Mouse (Mus musculus): ENCODE measurements around the gene Ccdc189. TPM values are rescaled to one million over a fixed set of nuclear protein-coding genes. Genes with fewer than 3 reads are reported as not detected.

The Ccdc189 gene
- polyA plus RNA-seq, 1 experiment: 2.9 TPM

- H3K27ac ChIP-seq (ENCODE audit: insufficient read depth, low read depth, low read length): peak overlapping the region; percentile 28; the same call in 1 of the 2 replicates
- peak overlapping the region; percentile 100 for H3K4me3 ChIP-seq (ENCODE audit: insufficient read depth, low read length)
- TF ChIP-seq CTCF (IDR thresholded peaks at IDR 0.05; ENCODE audit: low read depth, low read length) (no peak), POLR2A (IDR thresholded peaks at IDR 0.05; ENCODE audit: borderline replicate concordance, low read depth, low read length) (no peak)
- H3K4me1 ChIP-seq (ENCODE audit: control insufficient read depth, insufficient read depth, low read length): peaks cover 14% of the 10 kb centered on the region
Measured at GRCm38 (mm10) chr7:127573503-127574008, 14.8 kb downstream of the Ccdc189 start.

- Histone ChIP-seq H3K4me1 (ENCODE audit: control insufficient read depth, insufficient read depth, low read length) (peaks cover 14% of the 10 kb centered on the region), H3K27ac (ENCODE audit: insufficient read depth, low read depth, low read length) (peak within 1 kb of the TSS; percentile 68), H3K4me3 (ENCODE audit: insufficient read depth, low read length) (peak within 1 kb of the TSS; percentile 100)
- TF ChIP-seq CTCF (IDR thresholded peaks at IDR 0.05; ENCODE audit: low read depth, low read length) (no peak), POLR2A (IDR thresholded peaks at IDR 0.05; ENCODE audit: borderline replicate concordance, low read depth, low read length) (no peak)
Measured at GRCm38 (mm10) chr7:127572895-127573471, 15.4 kb downstream of the Ccdc189 start, which contains the start of gene Phkg2. Phkg2 (plus strand) TSS chr7:127573340.

- no peak overlapping the region for H3K4me3 ChIP-seq (ENCODE audit: insufficient read depth, low read length)
- no peak overlapping the region for H3K27ac ChIP-seq (ENCODE audit: insufficient read depth, low read depth, low read length)
- no peak for TF ChIP-seq POLR2A (IDR thresholded peaks at IDR 0.05; ENCODE audit: borderline replicate concordance, low read depth, low read length)
- TF ChIP-seq CTCF (IDR thresholded peaks at IDR 0.05; ENCODE audit: low read depth, low read length): no peak
- no peaks in the 10 kb centered on the region for H3K4me1 ChIP-seq (ENCODE audit: control insufficient read depth, insufficient read depth, low read length)
Measured at GRCm38 (mm10) chr7:127564381-127565150, 23.8 kb downstream of the Ccdc189 start.

- peaks cover 5% of the 10 kb centered on the region; the same call in 1 of the 2 replicates for H3K4me1 ChIP-seq (ENCODE audit: control insufficient read depth, insufficient read depth, low read length)
- TF ChIP-seq POLR2A (IDR thresholded peaks at IDR 0.05; ENCODE audit: borderline replicate concordance, low read depth, low read length) (no peak), CTCF (IDR thresholded peaks at IDR 0.05; ENCODE audit: low read depth, low read length) (no peak)
Measured at GRCm38 (mm10) chr7:127561340-127561858, 27.0 kb downstream of the Ccdc189 start, which contains the start of gene Tmem265. Tmem265 (plus strand) TSS chr7:127561390.

GRCm38 (mm10) chr7:127560580-127560979 lies 27.8 kb downstream of the Ccdc189 start:
- H3K4me3 ChIP-seq (ENCODE audit: insufficient read depth, low read length): no peak overlapping the region
- TF ChIP-seq POLR2A (IDR thresholded peaks at IDR 0.05; ENCODE audit: borderline replicate concordance, low read depth, low read length) (no peak), CTCF (IDR thresholded peaks at IDR 0.05; ENCODE audit: low read depth, low read length) (no peak)

More at GRCm38 (mm10) chr7:127561340-127561858, 27.0 kb downstream of the Ccdc189 start, which contains the start of gene Tmem265:
- no peak within 1 kb of the TSS for H3K27ac ChIP-seq (ENCODE audit: insufficient read depth, low read depth, low read length)
- H3K4me3 ChIP-seq (ENCODE audit: insufficient read depth, low read length): no peak within 1 kb of the TSS

GRCm38 (mm10) chr7:127551558-127551957 lies 36.8 kb downstream of the Ccdc189 start:
- Histone ChIP-seq H3K4me1 (ENCODE audit: control insufficient read depth, insufficient read depth, low read length) (no peaks in the 10 kb centered on the region), H3K27ac (ENCODE audit: insufficient read depth, low read depth, low read length) (no peak overlapping the region)
- TF ChIP-seq POLR2A (IDR thresholded peaks at IDR 0.05; ENCODE audit: borderline replicate concordance, low read depth, low read length): no peak

More at GRCm38 (mm10) chr7:127560580-127560979, 27.8 kb downstream of the Ccdc189 start:
- Histone ChIP-seq H3K27ac (ENCODE audit: insufficient read depth, low read depth, low read length) (no peak overlapping the region), H3K4me1 (ENCODE audit: control insufficient read depth, insufficient read depth, low read length) (peaks cover 5% of the 10 kb centered on the region; the same call in 1 of the 2 replicates)

GRCm38 (mm10) chr7:127549116-127549835 lies 39.1 kb downstream of the Ccdc189 start:
- Histone ChIP-seq H3K27ac (ENCODE audit: insufficient read depth, low read depth, low read length) (no peak overlapping the region), H3K4me1 (ENCODE audit: control insufficient read depth, insufficient read depth, low read length) (no peaks in the 10 kb centered on the region), H3K4me3 (ENCODE audit: insufficient read depth, low read length) (no peak overlapping the region)
- TF ChIP-seq CTCF (IDR thresholded peaks at IDR 0.05; ENCODE audit: low read depth, low read length): no peak
- TF ChIP-seq POLR2A (IDR thresholded peaks at IDR 0.05; ENCODE audit: borderline replicate concordance, low read depth, low read length): no peak

More at GRCm38 (mm10) chr7:127551558-127551957, 36.8 kb downstream of the Ccdc189 start:
- no peak overlapping the region for H3K4me3 ChIP-seq (ENCODE audit: insufficient read depth, low read length)

- Histone ChIP-seq H3K4me1 (ENCODE audit: control insufficient read depth, insufficient read depth, low read length) (no peaks in the 10 kb centered on the region), H3K4me3 (ENCODE audit: insufficient read depth, low read length) (no peak overlapping the region), H3K27ac (ENCODE audit: insufficient read depth, low read depth, low read length) (no peak overlapping the region)
- TF ChIP-seq CTCF (IDR thresholded peaks at IDR 0.05; ENCODE audit: low read depth, low read length) (no peak), POLR2A (IDR thresholded peaks at IDR 0.05; ENCODE audit: borderline replicate concordance, low read depth, low read length) (no peak)
Measured at GRCm38 (mm10) chr7:127541671-127542070, 46.7 kb downstream of the Ccdc189 start.

Other genes starting within 250 kb of the Ccdc189 start
- 14.9 and 16.2 TPM in 2 replicates for gene Zfp768, start 243.0 kb downstream of the Ccdc189 start, polyA plus RNA-seq (2012; ENCODE audit: insufficient read depth, insufficient read length, missing spikeins)
- gene Zfp747, start 212.5 kb downstream of the Ccdc189 start, polyA plus RNA-seq (2012; ENCODE audit: insufficient read depth, insufficient read length, missing spikeins): 6.3 and 6.8 TPM in 2 replicates
- gene 9130019O22Rik, start 201.4 kb downstream of the Ccdc189 start, polyA plus RNA-seq (2012; ENCODE audit: insufficient read depth, insufficient read length, missing spikeins): 2.8 and 2.9 TPM in 2 replicates
- gene E430018J23Rik, start 195.0 kb downstream of the Ccdc189 start, polyA plus RNA-seq (2012; ENCODE audit: insufficient read depth, insufficient read length, missing spikeins): 3.4 and 3.9 TPM in 2 replicates
- 6.1 and 8.5 TPM in 2 replicates for gene Zfp764, start 181.8 kb downstream of the Ccdc189 start, polyA plus RNA-seq (2012; ENCODE audit: insufficient read depth, insufficient read length, missing spikeins)
- gene Zfp688, start 166.5 kb downstream of the Ccdc189 start, polyA plus RNA-seq (2012; ENCODE audit: insufficient read depth, insufficient read length, missing spikeins): 17.7 and 20.0 TPM in 2 replicates
- 1.4 and 1.7 TPM in 2 replicates for gene Zfp689, start 139.4 kb downstream of the Ccdc189 start, polyA plus RNA-seq (2012; ENCODE audit: insufficient read depth, insufficient read length, missing spikeins)
- 67.4 and 69.0 TPM in 2 replicates for gene Prr14, start 129.0 kb downstream of the Ccdc189 start, polyA plus RNA-seq (2012; ENCODE audit: insufficient read depth, insufficient read length, missing spikeins)
- 134 and 147 TPM in 2 replicates for gene Fbrs, start 109.4 kb downstream of the Ccdc189 start, polyA plus RNA-seq (2012; ENCODE audit: insufficient read depth, insufficient read length, missing spikeins)
- gene Srcap, start 76.6 kb downstream of the Ccdc189 start, polyA plus RNA-seq (2012; ENCODE audit: insufficient read depth, insufficient read length, missing spikeins): 56.4 and 58.1 TPM in 2 replicates
- gene Gm42715, start 69.0 kb downstream of the Ccdc189 start, polyA plus RNA-seq (2012; ENCODE audit: insufficient read depth, insufficient read length, missing spikeins): 4.7 and 6.2 TPM in 2 replicates
- 3.4 and 10.8 TPM in 2 replicates for gene Tmem265, start 27.2 kb downstream of the Ccdc189 start, polyA plus RNA-seq (2012; ENCODE audit: insufficient read depth, insufficient read length, missing spikeins)
- gene Phkg2, start 15.3 kb downstream of the Ccdc189 start, polyA plus RNA-seq (2012; ENCODE audit: insufficient read depth, insufficient read length, missing spikeins): 64.7 and 68.4 TPM in 2 replicates
- 42.3 and 44.5 TPM in 2 replicates for gene Rnf40, start 172 bp upstream of the Ccdc189 start, polyA plus RNA-seq (2012; ENCODE audit: insufficient read depth, insufficient read length, missing spikeins)
- gene Zfp629, start 27.2 kb upstream of the Ccdc189 start, polyA plus RNA-seq (2012; ENCODE audit: insufficient read depth, insufficient read length, missing spikeins): 11.2 and 11.4 TPM in 2 replicates
- 30.4 and 40.0 TPM in 2 replicates for gene Bcl7c, start 120.3 kb upstream of the Ccdc189 start, polyA plus RNA-seq (2012; ENCODE audit: insufficient read depth, insufficient read length, missing spikeins)
- not detected in 2 replicates for gene Ctf1, start 124.1 kb upstream of the Ccdc189 start, polyA plus RNA-seq (2012; ENCODE audit: insufficient read depth, insufficient read length, missing spikeins)
- gene Ctf2, start 143.6 kb upstream of the Ccdc189 start, polyA plus RNA-seq (2012; ENCODE audit: insufficient read depth, insufficient read length, missing spikeins): not detected in 2 replicates
- gene Fbxl19, start 155.9 kb upstream of the Ccdc189 start, polyA plus RNA-seq (2012; ENCODE audit: insufficient read depth, insufficient read length, missing spikeins): 11.9 and 16.5 TPM in 2 replicates
- 44.2 and 45.8 TPM in 2 replicates for gene Orai3, start 181.2 kb upstream of the Ccdc189 start, polyA plus RNA-seq (2012; ENCODE audit: insufficient read depth, insufficient read length, missing spikeins)
- gene Setd1a, start 188.1 kb upstream of the Ccdc189 start, polyA plus RNA-seq (2012; ENCODE audit: insufficient read depth, insufficient read length, missing spikeins): 28.2 and 30.1 TPM in 2 replicates
- gene Gm49388, start 197.0 kb upstream of the Ccdc189 start, polyA plus RNA-seq (2012; ENCODE audit: insufficient read depth, insufficient read length, missing spikeins): not detected in 2 replicates
- gene Hsd3b7, start 212.0 kb upstream of the Ccdc189 start, polyA plus RNA-seq (2012; ENCODE audit: insufficient read depth, insufficient read length, missing spikeins): 43.4 and 47.9 TPM in 2 replicates
- 152 and 168 TPM in 2 replicates for gene Stx4a, start 235.7 kb upstream of the Ccdc189 start, polyA plus RNA-seq (2012; ENCODE audit: insufficient read depth, insufficient read length, missing spikeins)
- not detected in 2 replicates for gene Stx1b, start 236.0 kb upstream of the Ccdc189 start, polyA plus RNA-seq (2012; ENCODE audit: insufficient read depth, insufficient read length, missing spikeins)

Measured in bone marrow macrophage, adult 2 months (primary cell).